Mouse (Mus musculus) neural tube, embryonic 12.5 days (tissue): Measurements from ENCODE around the gene Polr3b. TPM values are rescaled to one million over a fixed set of nuclear protein-coding genes. Genes with fewer than 3 reads are reported as not detected.

Source experiments
- ATAC-seq: fragments of 200-750 bp; cut with Nextera tagmentation; 2 replicates; pipeline ENCODE4 v1.8.0; 2017; ENCODE audit warnings: low read depth, mild to moderate bottlenecking, moderate TSS enrichment, moderate library complexity; ENCODE audit not compliant: low FRiP score
- H3K27ac ChIP-seq: fragments of 300-500 bp; sonication (generic); 2 replicates; pipeline ENCODE4 v1.5.1; 2016
- H3K27me3 ChIP-seq: fragments of 300-500 bp; sonication (generic); replicated peaks from 2 replicates; pipeline ENCODE4 v1.6.1; 2016; ENCODE audit warnings: mild to moderate bottlenecking
- H3K36me3 ChIP-seq: fragments of 300-500 bp; sonication (generic); 2 replicates; pipeline ENCODE4 v1.6.1; 2016; ENCODE audit warnings: mild to moderate bottlenecking
- H3K4me1 ChIP-seq: fragments of 300-500 bp; sonication (generic); 2 replicates; pipeline ENCODE4 v1.6.1; 2016
- H3K4me2 ChIP-seq: fragments of 300-500 bp; sonication (generic); replicated peaks from 2 replicates; pipeline ENCODE4 v1.6.1; 2016; ENCODE audit warnings: mild to moderate bottlenecking
- H3K4me3 ChIP-seq: fragments of 300-500 bp; sonication (generic); 2 replicates; pipeline ENCODE4 v1.5.1; 2016
- H3K9ac ChIP-seq: fragments of 300-500 bp; sonication (generic); 2 replicates; pipeline ENCODE4 v1.6.1; 2016; ENCODE audit warnings: mild to moderate bottlenecking
- H3K9me3 ChIP-seq: fragments of 300-500 bp; sonication (generic); 2 replicates; pipeline ENCODE4 v1.6.1; 2016; ENCODE audit warnings: mild to moderate bottlenecking
- WGBS: fragments of 180-500 bp; shearing (Covaris S2); methylation state at CpG from one replicate; pipeline ENCODE4 v1.1.7; 2016; 5-methylcytosine and 5-hydroxymethylcytosine counted together
- polyA plus RNA-seq: library from polyadenylated mRNA; unstranded; fragments of >200 nt; fragmentation: Nextera tagmentation; extraction: Ambion mirVana; gene quantifications from 2 replicates; pipeline ENCODE4 v1.2.1, GENCODE M21; 2016

The Polr3b gene
- polyA plus RNA-seq, 1 experiment from 2014 or later = 19.8 TPM

- Histone ChIP-seq H3K9ac (no peak overlapping the region), H3K27ac (no peak overlapping the region), H3K9me3 (no peaks in the 10 kb centered on the region), H3K27me3 (no peaks in the 10 kb centered on the region), H3K36me3 (peaks cover 15% of the 10 kb centered on the region), H3K4me3 (no peak overlapping the region), H3K4me1 (peaks cover 10% of the 10 kb centered on the region), H3K4me2 (no peak overlapping the region)
- WGBS = 91% methylated on average over 12 of the region's 12 CpGs
- ATAC-seq = no peak
These were observed 104.9 kb downstream of the Polr3b start for GRCm38 (mm10) chr10:84727005-84727404.

GRCm38 (mm10) chr10:84727760-84728159, 105.7 kb downstream of the Polr3b start:
- H3K4me3 ChIP-seq = no peak overlapping the region
- 0 out of 2 replicates have a peak, but pooled peaks cover 2% of the 10 kb centered on the region for H3K4me1 ChIP-seq
- no peak for ATAC-seq
- peaks cover 15% of the 10 kb centered on the region for H3K36me3 ChIP-seq
- H3K27ac ChIP-seq = no peak overlapping the region
- H3K4me2 ChIP-seq = no peak overlapping the region
- H3K27me3 ChIP-seq = no peaks in the 10 kb centered on the region
- no peaks in the 10 kb centered on the region for H3K9me3 ChIP-seq
- no peak overlapping the region for H3K9ac ChIP-seq
- WGBS = 87% methylated on average over 4 of the region's 4 CpGs

GRCm38 (mm10) chr10:84730078-84730477, 108.0 kb downstream of the Polr3b start:
- ATAC-seq = no peak

GRCm38 (mm10) chr10:84730956-84731355, 108.9 kb downstream of the Polr3b start:
- ATAC-seq = no peak

More at GRCm38 (mm10) chr10:84730078-84730477, 108.0 kb downstream of the Polr3b start:
- H3K27ac ChIP-seq = no peak overlapping the region
- H3K4me1 ChIP-seq = 0 out of 2 replicates have a peak, but pooled peaks cover 5% of the 10 kb centered on the region
- WGBS = 84% methylated on average over 3 of the region's 3 CpGs
- H3K9ac ChIP-seq = no peak overlapping the region
- no peaks in the 10 kb centered on the region for H3K27me3 ChIP-seq
- H3K9me3 ChIP-seq = no peaks in the 10 kb centered on the region
- H3K36me3 ChIP-seq = peaks cover 15% of the 10 kb centered on the region
- H3K4me3 ChIP-seq = no peak overlapping the region
- no peak overlapping the region for H3K4me2 ChIP-seq

GRCm38 (mm10) chr10:84733511-84733910, 111.4 kb downstream of the Polr3b start:
- H3K4me1 ChIP-seq = 0 out of 2 replicates have a peak, but pooled peaks cover 5% of the 10 kb centered on the region
- no peak overlapping the region for H3K9ac ChIP-seq
- no peak overlapping the region for H3K4me2 ChIP-seq
- H3K9me3 ChIP-seq = no peaks in the 10 kb centered on the region
- no peak overlapping the region for H3K4me3 ChIP-seq
- 66% methylated on average over 6 of the region's 6 CpGs for WGBS
- no peaks in the 10 kb centered on the region for H3K27me3 ChIP-seq
- no peak overlapping the region for H3K27ac ChIP-seq
- 0 out of 2 replicates have a peak, but pooled peaks cover 2% of the 10 kb centered on the region for H3K36me3 ChIP-seq
- ATAC-seq = no peak

More at GRCm38 (mm10) chr10:84730956-84731355, 108.9 kb downstream of the Polr3b start:
- no peaks in the 10 kb centered on the region for H3K27me3 ChIP-seq
- no peaks in the 10 kb centered on the region for H3K9me3 ChIP-seq
- no peak overlapping the region for H3K27ac ChIP-seq
- no peak overlapping the region for H3K4me3 ChIP-seq
- no peak overlapping the region for H3K9ac ChIP-seq
- no peak overlapping the region for H3K4me2 ChIP-seq
- 0 out of 2 replicates have a peak, but pooled peaks cover 5% of the 10 kb centered on the region for H3K4me1 ChIP-seq
- WGBS = 80% methylated on average over 9 of the region's 9 CpGs
- H3K36me3 ChIP-seq = peaks cover 11% of the 10 kb centered on the region

GRCm38 (mm10) chr10:84754851-84755785, 133.0 kb downstream of the Polr3b start:
- Histone ChIP-seq H3K36me3 (no peaks in the 10 kb centered on the region), H3K27ac (peak overlapping the region; percentile 76), H3K9me3 (no peaks in the 10 kb centered on the region), H3K4me3 (peak overlapping the region; percentile 60), H3K9ac (peak overlapping the region; percentile 45), H3K4me2 (peak overlapping the region; percentile 71), H3K27me3 (peaks cover 59% of the 10 kb centered on the region), H3K4me1 (peaks cover 48% of the 10 kb centered on the region)
- ATAC-seq = peak; percentile 70
- 1% methylated on average over 66 of the region's 66 CpGs for WGBS

- peak; percentile 78 for ATAC-seq
- H3K4me2 ChIP-seq = peak within 1 kb of the TSS; percentile 71
- peaks cover 63% of the 10 kb centered on the region for H3K27me3 ChIP-seq
- peak within 1 kb of the TSS; percentile 60 for H3K4me3 ChIP-seq
- no peaks in the 10 kb centered on the region for H3K36me3 ChIP-seq
- 0% methylated on average over 24 of the region's 24 CpGs for WGBS
- peaks cover 55% of the 10 kb centered on the region for H3K4me1 ChIP-seq
- no peaks in the 10 kb centered on the region for H3K9me3 ChIP-seq
- H3K27ac ChIP-seq = peak within 1 kb of the TSS; percentile 76
- peak within 1 kb of the TSS; percentile 83 for H3K9ac ChIP-seq
These were observed 133.7 kb downstream of the Polr3b start, which contains the start of gene Rfx4 for GRCm38 (mm10) chr10:84755786-84756203. Rfx4 (plus strand) TSS chr10:84756062.

- Histone ChIP-seq H3K27me3 (peaks cover 61% of the 10 kb centered on the region), H3K9ac (peak overlapping the region; percentile 83), H3K4me1 (peaks cover 56% of the 10 kb centered on the region), H3K4me3 (peak overlapping the region; percentile 60), H3K4me2 (peak overlapping the region; percentile 71), H3K9me3 (no peaks in the 10 kb centered on the region), H3K27ac (peak overlapping the region; percentile 75), H3K36me3 (no peaks in the 10 kb centered on the region)
- WGBS = under 1% methylated on average over 42 of the region's 42 CpGs
- no peak for ATAC-seq
These were observed 134.5 kb downstream of the Polr3b start for GRCm38 (mm10) chr10:84756435-84757095.

GRCm38 (mm10) chr10:84757426-84758199, 135.5 kb downstream of the Polr3b start:
- Histone ChIP-seq H3K9me3 (no peaks in the 10 kb centered on the region), H3K4me1 (peaks cover 63% of the 10 kb centered on the region), H3K4me3 (peak overlapping the region; percentile 60), H3K4me2 (peak overlapping the region; percentile 71), H3K36me3 (no peaks in the 10 kb centered on the region), H3K27ac (peak overlapping the region; percentile 42; the same call in 1 of the 2 replicates), H3K27me3 (peaks cover 60% of the 10 kb centered on the region), H3K9ac (peak overlapping the region; percentile 83)
- no peak for ATAC-seq
- WGBS = 2% methylated on average over 22 of the region's 22 CpGs

GRCm38 (mm10) chr10:84758200-84758468, 136.0 kb downstream of the Polr3b start:
- H3K9me3 ChIP-seq = no peaks in the 10 kb centered on the region
- no peaks in the 10 kb centered on the region for H3K36me3 ChIP-seq
- H3K9ac ChIP-seq = peak overlapping the region; percentile 83
- 1% methylated on average over 5 of the region's 5 CpGs for WGBS
- H3K4me1 ChIP-seq = peaks cover 66% of the 10 kb centered on the region
- peak overlapping the region; percentile 42; the same call in 1 of the 2 replicates for H3K27ac ChIP-seq
- peak overlapping the region; percentile 71 for H3K4me2 ChIP-seq
- H3K4me3 ChIP-seq = peak overlapping the region; percentile 60
- H3K27me3 ChIP-seq = peaks cover 58% of the 10 kb centered on the region
- ATAC-seq = no peak

GRCm38 (mm10) chr10:84758483-84759431, 136.7 kb downstream of the Polr3b start:
- peaks cover 54% of the 10 kb centered on the region for H3K27me3 ChIP-seq
- no peaks in the 10 kb centered on the region for H3K36me3 ChIP-seq
- peak overlapping the region; percentile 42; the same call in 1 of the 2 replicates for H3K27ac ChIP-seq
- peak overlapping the region; percentile 60 for H3K4me3 ChIP-seq
- peak overlapping the region; percentile 71 for H3K4me2 ChIP-seq
- WGBS = 1% methylated on average over 51 of the region's 51 CpGs
- H3K9ac ChIP-seq = peak overlapping the region; percentile 83
- H3K4me1 ChIP-seq = peaks cover 72% of the 10 kb centered on the region
- H3K9me3 ChIP-seq = no peaks in the 10 kb centered on the region
- ATAC-seq = no peak
